Mouse (Mus musculus): ENCODE measurements around the gene Clip1. TPM values are rescaled to one million over a fixed set of nuclear protein-coding genes. Genes with fewer than 3 reads are reported as not detected.

Clip1 gene
- polyA plus RNA-seq, 1 experiment from 2014 or later = 75.1 TPM

Other genes starting within 250 kb of the Clip1 start
- gene Lrrc43, start 195.3 kb downstream of the Clip1 start, polyA plus RNA-seq (2014; fragmentation: Nextera tagmentation; extraction: Ambion mirVana) = 0.20 and 0.41 TPM in 2 replicates
- not detected in 2 replicates for gene Il31, start 195.1 kb downstream of the Clip1 start, polyA plus RNA-seq (2014; fragmentation: Nextera tagmentation; extraction: Ambion mirVana)
- gene B3gnt4, start 174.2 kb downstream of the Clip1 start, polyA plus RNA-seq (2014; fragmentation: Nextera tagmentation; extraction: Ambion mirVana) = 1.2 and 1.4 TPM in 2 replicates
- gene Diablo, start 160.4 kb downstream of the Clip1 start, polyA plus RNA-seq (2014; fragmentation: Nextera tagmentation; extraction: Ambion mirVana) = 101 and 120 TPM in 2 replicates
- 1.1 and 1.3 TPM in 2 replicates for gene Gm49027, start 159.1 kb downstream of the Clip1 start, polyA plus RNA-seq (2014; fragmentation: Nextera tagmentation; extraction: Ambion mirVana)
- 41.9 and 54.9 TPM in 2 replicates for gene Vps33a, start 111.6 kb downstream of the Clip1 start, polyA plus RNA-seq (2014; fragmentation: Nextera tagmentation; extraction: Ambion mirVana)
- 56.5 and 80.0 TPM in 2 replicates for gene Zcchc8, start 36.5 kb upstream of the Clip1 start, polyA plus RNA-seq (2014; fragmentation: Nextera tagmentation; extraction: Ambion mirVana)
- gene Rsrc2, start 64.8 kb upstream of the Clip1 start, polyA plus RNA-seq (2014; fragmentation: Nextera tagmentation; extraction: Ambion mirVana) = 137 and 138 TPM in 2 replicates
- 4.0 and 5.6 TPM in 2 replicates for gene Kntc1, start 65.1 kb upstream of the Clip1 start, polyA plus RNA-seq (2014; fragmentation: Nextera tagmentation; extraction: Ambion mirVana)
- gene Hcar2, start 180.9 kb upstream of the Clip1 start, polyA plus RNA-seq (2014; fragmentation: Nextera tagmentation; extraction: Ambion mirVana) = 0.11 TPM in 1 of 2 replicates, not detected in the other
- 0.08 and 0.41 TPM in 2 replicates for gene Hcar1, start 195.4 kb upstream of the Clip1 start, polyA plus RNA-seq (2014; fragmentation: Nextera tagmentation; extraction: Ambion mirVana)
- gene Denr, start 222.6 kb upstream of the Clip1 start, polyA plus RNA-seq (2014; fragmentation: Nextera tagmentation; extraction: Ambion mirVana) = 118 and 132 TPM in 2 replicates
- gene Gm43518, start 242.8 kb upstream of the Clip1 start, polyA plus RNA-seq (2014; fragmentation: Nextera tagmentation; extraction: Ambion mirVana) = 2.0 and 2.3 TPM in 2 replicates
- gene Ccdc62, start 246.1 kb upstream of the Clip1 start, polyA plus RNA-seq (2014; fragmentation: Nextera tagmentation; extraction: Ambion mirVana) = 4.3 and 4.6 TPM in 2 replicates